Mouse (Mus musculus) cerebellum, adult 9-11 months (tissue): ENCODE results near the gene Gm20696.

Experiments
- DNase-seq: peaks from one replicate; pipeline ENCODE4 v3.0.0; 2022

Gm20696 gene

GRCm38 (mm10) chr6:99620471-99620870, 46.1 kb downstream of the Gm20696 start:
- DNase-seq: no peak

- DNase-seq: no peak
Observed at GRCm38 (mm10) chr6:99619964-99620363, 46.6 kb downstream of the Gm20696 start.

GRCm38 (mm10) chr6:99619466-99619865, 47.1 kb downstream of the Gm20696 start:
- no peak for DNase-seq

- no peak for DNase-seq
Observed at GRCm38 (mm10) chr6:99617867-99618266, 48.7 kb downstream of the Gm20696 start.

- no peak for DNase-seq
Observed at GRCm38 (mm10) chr6:99617415-99617814, 49.2 kb downstream of the Gm20696 start.

GRCm38 (mm10) chr6:99615272-99615751, 51.3 kb downstream of the Gm20696 start:
- DNase-seq: no peak

GRCm38 (mm10) chr6:99614566-99615271, 51.9 kb downstream of the Gm20696 start:
- DNase-seq: no peak

GRCm38 (mm10) chr6:99611866-99612265, 54.7 kb downstream of the Gm20696 start:
- DNase-seq: no peak

GRCm38 (mm10) chr6:99610454-99611427, 55.9 kb downstream of the Gm20696 start:
- no peak for DNase-seq

GRCm38 (mm10) chr6:99606079-99606478, 60.5 kb downstream of the Gm20696 start:
- DNase-seq: no peak

- no peak for DNase-seq
Observed at GRCm38 (mm10) chr6:99604758-99605157, 61.8 kb downstream of the Gm20696 start.

- DNase-seq: no peak
Observed at GRCm38 (mm10) chr6:99602434-99602833, 64.2 kb downstream of the Gm20696 start.

GRCm38 (mm10) chr6:99600886-99601285, 65.7 kb downstream of the Gm20696 start:
- no peak for DNase-seq

- peak; percentile 34 for DNase-seq
Observed at GRCm38 (mm10) chr6:99600168-99600793, 66.3 kb downstream of the Gm20696 start.

- no peak for DNase-seq
Observed at GRCm38 (mm10) chr6:99599651-99600050, 66.9 kb downstream of the Gm20696 start.

GRCm38 (mm10) chr6:99599229-99599628, 67.4 kb downstream of the Gm20696 start:
- DNase-seq: no peak

- DNase-seq: no peak
Observed at GRCm38 (mm10) chr6:99577040-99577439, 89.6 kb downstream of the Gm20696 start.

- no peak for DNase-seq
Observed at GRCm38 (mm10) chr6:99575633-99576032, 91.0 kb downstream of the Gm20696 start.

- DNase-seq: no peak
Observed at GRCm38 (mm10) chr6:99573343-99573742, 93.3 kb downstream of the Gm20696 start.

- DNase-seq: no peak
Observed at GRCm38 (mm10) chr6:99572071-99572470, 94.5 kb downstream of the Gm20696 start.

GRCm38 (mm10) chr6:99566921-99567320, 99.7 kb downstream of the Gm20696 start:
- no peak for DNase-seq

GRCm38 (mm10) chr6:99564766-99565165, 101.8 kb downstream of the Gm20696 start:
- DNase-seq: no peak

- DNase-seq: no peak
Observed at GRCm38 (mm10) chr6:99556950-99557349, 109.6 kb downstream of the Gm20696 start.
